Mouse (Mus musculus): ENCODE measurements at regions not wholly inside any gene's neighbourhood (a gene's known extent, or its start where the extent isn't known, plus 50 kb on each side); places are given as distances from the start of the nearest gene placed in this dataset.
A peak's percentile ranks its signal among the peaks of the same experiment; 100 is the strongest.

- no peak for DNase-seq
These were observed 115.4 kb upstream of the Smad1 start for GRCm38 (mm10) chr8:79514655-79515278.

- DNase-seq = no peak
These were observed 109.3 kb upstream of the Smad1 start for GRCm38 (mm10) chr8:79508597-79508996.

GRCm38 (mm10) chr8:79505381-79505780 lies 106.1 kb upstream of the Smad1 start:
- DNase-seq = no peak

GRCm38 (mm10) chr8:79503906-79504305 lies 104.6 kb upstream of the Smad1 start:
- no peak for DNase-seq

- no peak for DNase-seq
These were observed 102.7 kb upstream of the Smad1 start for GRCm38 (mm10) chr8:79502062-79502461.

GRCm38 (mm10) chr8:79501238-79501637 lies 101.9 kb upstream of the Smad1 start:
- DNase-seq = peak; percentile 20

GRCm38 (mm10) chr8:79499258-79499657 lies 99.9 kb upstream of the Smad1 start:
- DNase-seq = no peak

- DNase-seq = peak; percentile 6
These were observed 99.3 kb upstream of the Smad1 start for GRCm38 (mm10) chr8:79498611-79499010.

- no peak for DNase-seq
These were observed 91.9 kb upstream of the Smad1 start for GRCm38 (mm10) chr8:79491156-79491698.

GRCm38 (mm10) chr8:79490739-79491138 lies 91.4 kb upstream of the Smad1 start:
- no peak for DNase-seq

- DNase-seq = peak; percentile 55
These were observed 89.5 kb upstream of the Smad1 start for GRCm38 (mm10) chr8:79488861-79489260.

- no peak for DNase-seq
These were observed 88.3 kb upstream of the Smad1 start for GRCm38 (mm10) chr8:79487597-79487996.

- no peak for DNase-seq
These were observed 80.0 kb upstream of the Smad1 start for GRCm38 (mm10) chr8:79479326-79479725.

GRCm38 (mm10) chr8:79476012-79476411 lies 76.7 kb upstream of the Smad1 start:
- DNase-seq = no peak

- DNase-seq = no peak
These were observed 75.4 kb upstream of the Smad1 start for GRCm38 (mm10) chr8:79474679-79475078.

- DNase-seq = no peak
These were observed 52.8 kb upstream of the Smad1 start for GRCm38 (mm10) chr8:79452101-79452500.

- no peak for DNase-seq
These were observed 50.1 kb upstream of the Smad1 start for GRCm38 (mm10) chr8:79449453-79449852.
